Mouse (Mus musculus): ENCODE measurements around the gene Rbfox3. TPM values are rescaled to one million over a fixed set of nuclear protein-coding genes. Genes with fewer than 3 reads are reported as not detected.

Gene Rbfox3
- polyA plus RNA-seq, 1 experiment from 2014 or later, result 31.7 TPM

DNA sequence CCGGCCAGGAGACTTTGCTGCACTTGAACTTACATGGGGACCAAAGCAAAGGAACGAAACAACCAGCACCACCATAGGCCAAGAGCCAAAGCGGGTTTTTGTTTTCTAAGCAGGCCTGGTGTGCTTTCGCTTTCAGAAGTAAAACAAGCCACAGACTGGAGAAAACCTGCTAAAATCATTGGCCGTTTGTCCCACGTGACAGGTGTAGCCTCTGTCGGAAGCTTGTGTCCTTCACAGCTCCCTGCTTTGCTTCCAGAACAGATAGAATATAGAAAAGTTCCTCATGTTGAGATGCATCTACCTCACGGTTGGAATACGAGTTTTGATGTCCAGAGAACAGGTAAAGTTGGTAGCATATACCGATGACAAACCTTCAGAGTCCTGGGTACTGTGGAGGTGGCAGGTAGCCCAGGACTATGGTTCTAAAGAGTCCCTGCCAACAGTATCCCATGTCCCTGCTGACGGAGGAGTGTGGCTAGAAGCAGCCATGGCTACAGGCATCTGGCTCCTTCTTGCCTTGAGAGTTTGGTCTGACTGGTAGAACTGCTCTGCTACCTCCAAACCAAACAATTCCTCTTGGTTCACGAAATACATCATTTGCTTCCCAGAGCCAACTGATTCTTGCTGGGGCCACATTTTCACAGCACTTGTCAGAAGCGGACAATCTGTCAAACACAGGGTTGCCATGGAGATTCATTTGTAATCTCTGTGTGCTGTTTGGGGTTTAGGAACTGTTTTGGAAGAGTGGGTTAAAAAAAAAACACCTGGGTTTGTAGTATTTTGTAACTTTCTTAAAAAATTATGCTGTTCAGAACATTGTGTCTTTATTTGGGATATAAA is 258.8 kb downstream of the Rbfox3 start:
- 82% methylated on average over 13 of the region's 13 CpGs for WGBS
- H3K27me3 ChIP-seq (ENCODE audit: control insufficient read depth, insufficient read depth, low read length), result no peaks in the 10 kb centered on the region
- no peak for DNase-seq
- ATAC-seq (ENCODE audit: low FRiP score, low TSS enrichment), result no peak
- H3K27ac ChIP-seq (replicated peaks; ENCODE audit: low read depth, low read length), result no peak overlapping the region
- 0 out of 2 replicates have a peak, but pooled peaks cover 9% of the 10 kb centered on the region for H3K4me1 ChIP-seq (ENCODE audit: control insufficient read depth, insufficient read depth, low read length)
- no peak overlapping the region for H3K4me3 ChIP-seq (replicated peaks; ENCODE audit: low read depth, low read length)
- no peaks in the 10 kb centered on the region for H3K36me3 ChIP-seq (ENCODE audit: control insufficient read depth, insufficient read depth, low read length)
- no peak overlapping the region for H3K9ac ChIP-seq (replicated peaks; ENCODE audit: low read length)
- no peak overlapping the region for H3K4me2 ChIP-seq (ENCODE audit: low read length)
- no peaks in the 10 kb centered on the region for H3K9me3 ChIP-seq (ENCODE audit: control insufficient read depth, low read length)

- no peak overlapping the region for H3K9ac ChIP-seq (replicated peaks; ENCODE audit: low read length)
- DNase-seq (peak; percentile 48), ATAC-seq (ENCODE audit: low FRiP score, low TSS enrichment) (no peak)
- H3K4me3 ChIP-seq (replicated peaks; ENCODE audit: low read depth, low read length), result no peak overlapping the region
- 0 out of 2 replicates have a peak, but pooled peaks cover 4% of the 10 kb centered on the region for H3K4me1 ChIP-seq (ENCODE audit: control insufficient read depth, insufficient read depth, low read length)
- H3K27me3 ChIP-seq (ENCODE audit: control insufficient read depth, insufficient read depth, low read length), result no peaks in the 10 kb centered on the region
- no peak overlapping the region for H3K4me2 ChIP-seq (ENCODE audit: low read length)
- H3K27ac ChIP-seq (replicated peaks; ENCODE audit: low read depth, low read length), result no peak overlapping the region
- H3K36me3 ChIP-seq (ENCODE audit: control insufficient read depth, insufficient read depth, low read length), result no peaks in the 10 kb centered on the region
- WGBS, result 24% methylated on average over 5 of the region's 5 CpGs
- H3K9me3 ChIP-seq (ENCODE audit: control insufficient read depth, low read length), result no peaks in the 10 kb centered on the region
These were observed 263.0 kb downstream of the Rbfox3 start for GRCm38 (mm10) chr11:118648369-118648768.

- Histone ChIP-seq H3K4me2 (ENCODE audit: low read length) (no peak overlapping the region), H3K9me3 (ENCODE audit: control insufficient read depth, low read length) (no peaks in the 10 kb centered on the region), H3K9ac (replicated peaks; ENCODE audit: low read length) (no peak overlapping the region), H3K36me3 (ENCODE audit: control insufficient read depth, insufficient read depth, low read length) (no peaks in the 10 kb centered on the region), H3K27ac (replicated peaks; ENCODE audit: low read depth, low read length) (no peak overlapping the region), H3K4me3 (replicated peaks; ENCODE audit: low read depth, low read length) (no peak overlapping the region), H3K27me3 (ENCODE audit: control insufficient read depth, insufficient read depth, low read length) (no peaks in the 10 kb centered on the region), H3K4me1 (ENCODE audit: control insufficient read depth, insufficient read depth, low read length) (0 out of 2 replicates have a peak, but pooled peaks cover 4% of the 10 kb centered on the region)
- DNase-seq (peak; percentile 42), ATAC-seq (ENCODE audit: low FRiP score, low TSS enrichment) (no peak)
- 85% methylated on average over 3 of the region's 3 CpGs for WGBS
These were observed 264.5 kb downstream of the Rbfox3 start for GRCm38 (mm10) chr11:118646864-118647263.

DNA sequence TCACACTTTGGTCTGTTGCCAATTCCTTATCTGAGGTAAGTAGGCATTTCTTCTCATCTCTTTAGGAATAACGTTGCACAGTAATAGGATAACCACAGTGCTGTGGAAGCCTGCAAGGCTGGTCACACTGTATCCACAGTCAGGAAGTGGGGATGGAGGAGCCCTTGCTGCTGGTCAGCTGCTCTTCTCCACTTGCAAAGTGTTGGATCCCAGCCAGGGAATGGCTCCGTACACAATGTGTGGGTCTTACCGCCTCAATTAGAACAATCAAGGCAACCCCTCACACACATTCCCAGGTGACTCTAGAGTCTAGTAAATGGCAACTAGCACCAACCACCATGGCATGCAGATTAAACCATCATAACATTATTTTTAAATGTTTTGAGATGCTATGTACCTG is 266.2 kb downstream of the Rbfox3 start:
- ATAC-seq (ENCODE audit: low FRiP score, low TSS enrichment), result no peak
- no peak for DNase-seq

GRCm38 (mm10) chr11:118640706-118641105 is 270.7 kb downstream of the Rbfox3 start:
- no peaks in the 10 kb centered on the region for H3K9me3 ChIP-seq (ENCODE audit: control insufficient read depth, low read length)
- H3K36me3 ChIP-seq (ENCODE audit: control insufficient read depth, insufficient read depth, low read length), result no peaks in the 10 kb centered on the region
- H3K27me3 ChIP-seq (ENCODE audit: control insufficient read depth, insufficient read depth, low read length), result no peaks in the 10 kb centered on the region
- DNase-seq, result no peak
- WGBS, result 93% methylated on average over 4 of the region's 4 CpGs
- H3K4me3 ChIP-seq (replicated peaks; ENCODE audit: low read depth, low read length), result no peak overlapping the region
- H3K9ac ChIP-seq (replicated peaks; ENCODE audit: low read length), result no peak overlapping the region
- no peak for ATAC-seq (ENCODE audit: low FRiP score, low TSS enrichment)
- H3K4me1 ChIP-seq (ENCODE audit: control insufficient read depth, insufficient read depth, low read length), result no peaks in the 10 kb centered on the region
- no peak overlapping the region for H3K4me2 ChIP-seq (ENCODE audit: low read length)
- H3K27ac ChIP-seq (replicated peaks; ENCODE audit: low read depth, low read length), result no peak overlapping the region

More for the DNA sequence above, 266.2 kb downstream of the Rbfox3 start:
- Histone ChIP-seq H3K4me3 (replicated peaks; ENCODE audit: low read depth, low read length) (no peak overlapping the region), H3K4me2 (ENCODE audit: low read length) (no peak overlapping the region), H3K27me3 (ENCODE audit: control insufficient read depth, insufficient read depth, low read length) (no peaks in the 10 kb centered on the region), H3K36me3 (ENCODE audit: control insufficient read depth, insufficient read depth, low read length) (no peaks in the 10 kb centered on the region), H3K27ac (replicated peaks; ENCODE audit: low read depth, low read length) (no peak overlapping the region), H3K9me3 (ENCODE audit: control insufficient read depth, low read length) (no peaks in the 10 kb centered on the region), H3K9ac (replicated peaks; ENCODE audit: low read length) (no peak overlapping the region), H3K4me1 (ENCODE audit: control insufficient read depth, insufficient read depth, low read length) (no peaks in the 10 kb centered on the region)
- 85% methylated on average over 3 of the region's 3 CpGs for WGBS

DNA sequence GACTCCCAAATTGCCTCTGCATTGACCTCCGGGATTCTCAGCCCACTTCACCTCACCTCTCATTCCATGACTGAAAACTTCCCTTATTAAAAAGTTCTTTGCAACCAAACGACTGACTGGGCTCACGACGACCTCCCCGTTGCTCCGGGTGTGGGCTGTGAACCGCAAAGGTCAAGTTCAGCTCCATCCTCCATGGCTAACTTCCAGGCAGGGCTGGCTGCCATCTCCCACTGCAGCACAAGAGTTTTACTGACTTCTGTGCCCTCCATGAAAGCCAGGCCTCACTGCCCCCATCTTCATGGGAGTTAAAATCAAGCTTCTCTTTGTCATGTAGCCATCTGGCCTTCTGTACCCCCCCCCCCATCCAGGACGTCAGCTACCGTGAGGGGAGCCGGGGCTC is 273.7 kb downstream of the Rbfox3 start:
- DNase-seq (no peak), ATAC-seq (ENCODE audit: low FRiP score, low TSS enrichment) (no peak)
- Histone ChIP-seq H3K27me3 (ENCODE audit: control insufficient read depth, insufficient read depth, low read length) (no peaks in the 10 kb centered on the region), H3K27ac (replicated peaks; ENCODE audit: low read depth, low read length) (no peak overlapping the region), H3K36me3 (ENCODE audit: control insufficient read depth, insufficient read depth, low read length) (no peaks in the 10 kb centered on the region), H3K4me3 (replicated peaks; ENCODE audit: low read depth, low read length) (no peak overlapping the region), H3K9ac (replicated peaks; ENCODE audit: low read length) (no peak overlapping the region), H3K4me2 (ENCODE audit: low read length) (no peak overlapping the region), H3K9me3 (ENCODE audit: control insufficient read depth, low read length) (no peaks in the 10 kb centered on the region), H3K4me1 (ENCODE audit: control insufficient read depth, insufficient read depth, low read length) (no peaks in the 10 kb centered on the region)
- WGBS, result 71% methylated on average over 10 of the region's 10 CpGs

DNA sequence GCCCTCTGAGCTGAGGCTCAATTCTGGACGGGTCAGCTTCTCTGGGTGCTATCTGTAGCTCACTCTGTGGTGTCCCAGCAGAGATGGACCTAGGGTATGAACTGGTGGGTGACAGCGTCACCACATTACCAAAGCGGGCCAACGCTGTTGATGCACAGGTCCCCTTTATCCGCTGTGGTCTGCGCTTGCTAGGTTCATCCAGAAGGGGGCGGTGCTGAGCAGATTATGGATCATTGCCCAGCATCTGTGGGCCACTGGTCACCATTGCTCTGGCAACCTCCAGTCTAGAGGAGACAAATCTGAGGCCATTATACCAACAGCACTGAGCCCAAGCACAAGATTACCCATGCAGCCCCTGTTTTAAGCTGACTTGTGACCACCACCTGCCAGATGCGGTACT is 276.8 kb downstream of the Rbfox3 start:
- DNase-seq (peak; percentile 33), ATAC-seq (ENCODE audit: low FRiP score, low TSS enrichment) (no peak)
- Histone ChIP-seq H3K9me3 (ENCODE audit: control insufficient read depth, low read length) (no peaks in the 10 kb centered on the region), H3K4me3 (replicated peaks; ENCODE audit: low read depth, low read length) (no peak overlapping the region), H3K4me2 (ENCODE audit: low read length) (no peak overlapping the region), H3K27ac (replicated peaks; ENCODE audit: low read depth, low read length) (no peak overlapping the region), H3K27me3 (ENCODE audit: control insufficient read depth, insufficient read depth, low read length) (no peaks in the 10 kb centered on the region), H3K9ac (replicated peaks; ENCODE audit: low read length) (no peak overlapping the region), H3K4me1 (ENCODE audit: control insufficient read depth, insufficient read depth, low read length) (no peaks in the 10 kb centered on the region), H3K36me3 (ENCODE audit: control insufficient read depth, insufficient read depth, low read length) (no peaks in the 10 kb centered on the region)
- 37% methylated on average over 8 of the region's 8 CpGs for WGBS

DNA sequence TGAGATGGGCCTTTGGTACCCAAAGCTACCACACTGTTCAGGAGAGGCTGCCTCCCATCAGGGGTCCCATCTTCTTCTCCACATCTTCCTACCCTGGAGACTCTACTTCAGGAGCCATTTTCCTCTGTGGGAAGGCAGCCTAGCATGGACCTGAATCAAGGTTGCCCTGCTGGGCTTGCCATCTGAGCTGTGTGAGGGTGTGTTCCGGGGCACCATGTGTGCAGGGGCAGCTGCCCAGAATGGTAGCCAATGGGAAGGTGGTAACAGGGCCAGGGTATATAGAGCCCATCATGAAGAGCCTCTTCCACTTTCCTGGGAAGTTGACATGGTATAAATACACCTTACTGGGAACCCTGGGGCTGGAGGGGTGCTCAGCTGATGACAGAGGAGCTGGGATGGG is 281.7 kb downstream of the Rbfox3 start:
- WGBS, result 92% methylated on average over 1 of the region's 1 CpGs
- no peak for DNase-seq
- Histone ChIP-seq H3K27ac (replicated peaks; ENCODE audit: low read depth, low read length) (no peak overlapping the region), H3K27me3 (ENCODE audit: control insufficient read depth, insufficient read depth, low read length) (no peaks in the 10 kb centered on the region), H3K9ac (replicated peaks; ENCODE audit: low read length) (no peak overlapping the region), H3K4me1 (ENCODE audit: control insufficient read depth, insufficient read depth, low read length) (peaks cover 4% of the 10 kb centered on the region; the same call in 1 of the 2 replicates), H3K36me3 (ENCODE audit: control insufficient read depth, insufficient read depth, low read length) (no peaks in the 10 kb centered on the region), H3K4me3 (replicated peaks; ENCODE audit: low read depth, low read length) (no peak overlapping the region), H3K4me2 (ENCODE audit: low read length) (no peak overlapping the region), H3K9me3 (ENCODE audit: control insufficient read depth, low read length) (no peaks in the 10 kb centered on the region)
- ATAC-seq (ENCODE audit: low FRiP score, low TSS enrichment), result no peak

- ATAC-seq (ENCODE audit: low FRiP score, low TSS enrichment), result no peak
- Histone ChIP-seq H3K27ac (replicated peaks; ENCODE audit: low read depth, low read length) (no peak overlapping the region), H3K36me3 (ENCODE audit: control insufficient read depth, insufficient read depth, low read length) (no peaks in the 10 kb centered on the region), H3K4me1 (ENCODE audit: control insufficient read depth, insufficient read depth, low read length) (peaks cover 4% of the 10 kb centered on the region; the same call in 1 of the 2 replicates), H3K4me2 (ENCODE audit: low read length) (no peak overlapping the region), H3K9ac (replicated peaks; ENCODE audit: low read length) (no peak overlapping the region), H3K4me3 (replicated peaks; ENCODE audit: low read depth, low read length) (no peak overlapping the region), H3K27me3 (ENCODE audit: control insufficient read depth, insufficient read depth, low read length) (no peaks in the 10 kb centered on the region), H3K9me3 (ENCODE audit: control insufficient read depth, low read length) (no peaks in the 10 kb centered on the region)
- 75% methylated on average over 5 of the region's 5 CpGs for WGBS
- no peak for DNase-seq
These were observed 283.9 kb downstream of the Rbfox3 start for GRCm38 (mm10) chr11:118627541-118627940.
